Mouse (Mus musculus) inflammation-experienced regulatory T-cells, adult 6 months (primary cell): ENCODE measurements around the gene Tmprss9. TPM values are rescaled to one million over a fixed set of nuclear protein-coding genes. Genes with fewer than 3 reads are reported as not detected.
A peak's percentile ranks its signal among the peaks of the same experiment; 100 is the strongest.

Source experiments
- ATAC-seq: one replicate; pipeline ENCODE4 v1.8.0; 2017
- polyA plus RNA-seq, 3 experiments: library from polyadenylated mRNA; unstranded; fragments of 100-300 nt; shearing (Covaris generic); gene quantifications; one replicate each; pipeline ENCODE4 v1.2.1; 2017

The Tmprss9 gene
- polyA plus RNA-seq, 3 experiments from 2014 or later = not detected

DNA sequence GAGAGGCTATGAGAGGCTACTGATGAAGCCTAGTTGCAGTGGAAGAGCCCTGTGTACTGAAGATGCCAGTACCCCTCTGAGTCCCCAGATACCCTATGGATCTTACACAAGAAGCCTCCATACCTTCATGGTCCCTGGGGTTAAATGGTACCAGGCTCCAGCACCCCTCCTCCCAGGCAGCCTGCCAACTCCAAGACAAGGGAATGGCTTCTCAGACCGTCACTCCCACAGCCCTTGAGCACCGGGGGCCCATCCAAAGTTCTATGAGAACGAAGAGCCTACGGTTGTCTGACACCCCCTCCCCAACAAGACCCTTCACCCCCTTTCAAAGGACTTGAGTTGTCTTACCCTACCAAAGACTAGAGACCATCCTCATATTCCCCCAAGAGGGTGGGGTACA is 44.1 kb downstream of the Tmprss9 start:
- ATAC-seq = no peak

DNA sequence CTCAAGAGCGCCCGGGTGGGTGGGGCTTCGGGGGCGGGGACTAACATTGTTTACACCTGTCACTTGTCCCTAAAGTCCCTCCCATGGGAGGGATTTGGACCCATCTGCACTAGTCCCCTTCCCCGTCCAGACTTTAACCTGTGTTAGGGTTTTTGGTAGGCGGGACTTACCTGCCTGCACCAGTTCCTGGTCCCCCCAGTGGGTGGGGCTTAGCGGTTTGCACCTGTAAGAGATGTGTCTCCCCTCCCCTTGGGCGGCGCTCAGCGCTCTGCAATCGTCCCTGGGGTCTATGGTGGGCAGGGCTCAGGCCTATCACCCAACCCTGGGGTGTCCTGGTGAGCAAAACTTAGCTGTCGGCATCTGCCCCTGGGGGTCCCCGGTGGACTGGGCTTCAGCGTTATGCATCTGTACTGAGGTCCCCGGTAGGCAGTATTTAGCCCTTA is 45.7 kb downstream of the Tmprss9 start:
- ATAC-seq = no peak

DNA sequence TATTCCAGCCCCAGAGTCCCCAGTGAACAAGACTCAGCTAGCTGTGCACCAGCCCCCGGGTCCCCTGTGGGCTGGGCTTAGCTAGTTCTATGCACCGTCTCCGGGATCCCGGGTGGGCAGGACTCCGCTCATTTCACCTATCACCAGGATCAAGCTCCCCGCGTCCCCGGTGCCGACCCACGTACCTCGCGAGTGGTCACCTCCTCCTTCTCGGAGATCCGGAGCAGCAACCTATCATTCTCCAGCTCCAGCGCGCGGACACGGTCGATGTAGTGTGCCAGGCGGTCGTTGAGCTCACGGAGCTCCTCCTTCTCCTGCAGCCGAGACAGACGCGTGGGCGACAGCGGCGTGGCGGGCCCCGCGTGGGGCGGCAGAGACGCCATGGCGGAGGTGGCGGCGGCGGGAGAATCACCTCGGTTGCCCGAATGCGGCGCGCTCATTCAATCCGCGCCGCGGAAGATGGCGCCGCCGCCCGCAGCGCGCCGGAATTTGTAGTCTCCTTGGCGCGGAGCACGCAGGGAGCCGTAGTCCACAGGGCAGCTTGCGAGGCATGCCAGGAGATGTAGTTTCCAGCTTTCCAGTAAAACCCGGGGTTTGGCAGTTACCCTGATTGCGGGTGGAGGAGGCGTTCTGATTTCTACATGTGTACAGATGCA is 46.3 kb downstream of the Tmprss9 start, which contains the start of gene Lmnb2:
Gene Lmnb2 (minus strand): TSS at position 467 of the 656 bp plus-strand sequence.
- ATAC-seq = peak; percentile 76

DNA sequence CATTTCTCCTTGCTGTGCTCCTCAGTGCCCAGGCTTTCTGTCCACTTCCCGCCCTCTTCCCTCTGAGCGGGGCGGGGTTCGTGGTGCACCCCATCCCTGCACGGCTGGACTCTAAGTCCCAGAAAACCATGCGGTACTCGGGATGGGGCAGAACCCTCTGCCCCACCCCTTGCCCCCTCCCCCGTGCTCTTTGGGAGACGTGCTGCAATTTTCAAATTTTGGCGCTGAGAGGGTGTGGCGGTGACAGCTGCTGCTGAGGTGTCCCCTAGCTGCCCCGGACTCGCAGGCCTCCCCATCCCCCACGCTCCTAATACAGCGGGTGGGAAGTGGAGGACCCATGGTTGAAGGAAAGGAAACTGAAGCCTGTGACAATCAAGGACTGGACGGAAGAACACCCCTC is 50.3 kb downstream of the Tmprss9 start:
- no peak for ATAC-seq

DNA sequence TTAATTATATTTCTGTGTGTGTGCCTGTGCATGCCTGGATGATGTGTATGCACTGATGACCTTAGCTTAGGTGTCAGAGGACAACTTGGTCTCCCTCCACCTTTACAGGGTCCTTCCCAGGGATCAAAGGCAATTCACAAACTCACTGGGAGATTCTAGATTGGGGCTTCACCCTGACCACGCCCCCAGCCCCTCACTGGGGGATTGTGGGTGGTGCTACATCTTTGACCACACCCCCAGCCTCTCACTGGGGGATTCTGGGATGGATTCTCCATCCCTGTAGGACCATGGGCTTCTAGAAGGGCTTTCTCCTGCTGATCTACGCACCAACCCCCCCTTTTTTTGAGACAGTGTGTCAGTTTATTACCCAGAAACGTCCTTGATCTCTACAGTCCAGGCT is 53.8 kb downstream of the Tmprss9 start:
- no peak for ATAC-seq

DNA sequence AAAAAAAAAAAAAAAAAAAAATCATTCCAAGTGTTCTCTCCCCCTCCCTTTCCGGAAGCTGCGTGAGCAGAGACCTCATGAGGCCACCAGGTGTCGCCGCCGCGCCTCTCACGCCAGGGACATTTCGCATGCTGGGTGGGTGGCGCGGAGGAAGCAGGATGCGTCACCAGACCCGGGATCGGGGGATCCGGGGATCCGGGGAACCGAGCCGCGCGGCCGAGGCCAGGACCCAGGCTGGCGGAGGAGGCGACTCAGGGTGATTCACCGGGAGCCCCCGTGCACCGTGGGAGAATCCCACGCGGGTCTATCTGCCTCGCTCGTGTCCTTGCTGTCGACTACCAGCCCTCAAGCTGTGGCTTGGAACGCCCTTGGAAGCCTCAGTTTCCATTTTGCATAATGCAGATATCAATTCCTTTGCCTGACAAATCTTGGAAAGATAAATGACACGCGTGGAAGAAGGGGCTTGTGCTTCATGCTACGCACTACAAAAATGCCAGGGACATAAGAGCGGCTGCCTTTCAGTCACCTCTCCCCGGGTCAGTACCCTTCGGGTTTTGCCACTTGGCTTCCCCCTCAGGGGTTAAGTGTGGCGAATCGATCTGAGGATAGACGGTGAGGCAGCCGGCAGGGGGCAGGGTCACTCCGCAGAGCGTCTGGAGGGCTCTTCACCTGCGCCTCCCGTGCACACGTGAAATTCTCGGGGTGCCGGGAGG is 57.1 kb downstream of the Tmprss9 start:
- ATAC-seq = peak; percentile 30

DNA sequence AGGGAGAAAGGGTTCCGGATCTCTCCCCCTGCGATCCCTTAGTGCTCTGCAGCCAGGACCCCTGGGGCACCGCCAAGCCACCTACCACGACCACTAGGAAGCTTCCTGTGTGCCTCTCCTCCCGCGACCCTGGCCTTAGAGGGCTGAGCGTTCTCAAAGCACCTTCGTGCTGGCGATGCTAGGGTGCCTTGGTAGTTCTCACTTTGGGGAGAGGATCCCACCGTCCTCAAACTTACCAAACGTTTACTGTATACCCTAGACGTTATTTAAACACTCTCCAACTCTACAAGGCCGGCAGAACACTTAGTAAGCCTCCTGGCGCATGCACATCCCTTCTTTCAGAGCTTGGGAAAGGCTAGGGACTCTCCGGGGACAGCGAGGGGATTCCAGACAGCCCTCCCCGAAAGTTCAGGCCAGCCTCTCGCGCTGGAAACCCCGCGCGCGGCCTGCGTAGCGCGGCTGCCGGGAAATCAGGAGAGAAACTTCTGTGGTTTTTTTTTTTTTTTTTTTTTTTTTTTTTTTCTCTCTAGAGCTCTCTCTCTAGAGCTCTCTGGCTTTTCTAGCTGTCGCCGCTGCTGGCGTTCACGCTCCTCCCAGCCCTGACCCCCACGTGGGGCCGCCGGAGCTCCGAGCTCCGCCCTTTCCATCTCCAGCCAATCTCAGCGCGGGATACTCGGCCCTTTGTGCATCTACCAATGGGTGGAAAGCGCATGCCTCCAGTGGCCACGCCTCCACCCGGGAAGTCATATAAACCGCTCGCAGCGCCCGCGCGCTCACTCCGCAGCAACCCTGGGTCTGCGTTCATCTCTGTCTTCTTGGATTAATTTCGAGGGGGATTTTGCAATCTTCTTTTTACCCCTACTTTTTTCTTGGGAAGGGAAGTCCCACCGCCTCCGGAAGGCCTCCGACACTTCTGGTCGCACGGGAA is 57.9 kb downstream of the Tmprss9 start, which contains the start of gene Gadd45b:
Gene Gadd45b (plus strand): TSS at position 775 of the 928 bp plus-strand sequence.
- ATAC-seq = peak; percentile 76

DNA sequence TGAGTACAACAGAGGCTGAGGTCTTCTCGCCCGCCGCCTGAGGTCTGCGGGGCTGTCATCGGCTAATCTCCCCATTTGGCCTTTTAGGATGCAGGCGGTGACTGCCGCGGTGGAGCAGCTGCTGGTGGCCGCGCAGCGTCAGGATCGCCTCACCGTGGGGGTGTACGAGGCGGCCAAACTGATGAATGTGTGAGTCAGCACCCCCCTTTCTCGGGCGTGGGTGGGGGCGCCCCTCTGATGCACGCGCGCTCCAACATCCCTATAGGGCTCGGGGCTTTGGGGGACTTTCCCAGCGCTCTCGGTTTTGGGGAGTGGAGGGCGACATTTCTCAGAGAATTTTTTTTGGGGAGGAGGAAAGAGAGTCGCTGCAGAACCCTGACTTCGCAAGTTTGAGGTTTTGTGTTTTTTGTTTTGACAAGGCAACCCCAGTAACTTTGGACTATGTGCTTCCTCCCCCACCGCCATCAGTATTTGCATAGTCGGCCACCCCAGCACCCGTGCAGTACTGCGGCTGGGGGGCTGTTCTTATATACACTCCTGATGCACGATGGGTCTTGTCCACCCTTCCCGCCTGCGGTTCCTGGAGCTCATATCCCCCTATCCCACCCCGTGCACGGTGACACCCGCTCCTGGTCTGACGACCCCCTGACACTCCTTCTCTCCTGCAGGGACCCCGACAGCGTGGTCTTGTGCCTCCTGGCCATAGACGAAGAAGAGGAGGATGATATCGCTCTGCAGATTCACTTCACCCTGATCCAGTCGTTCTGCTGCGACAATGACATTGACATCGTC is 58.9 kb downstream of the Tmprss9 start:
- ATAC-seq = peak; percentile 26

DNA sequence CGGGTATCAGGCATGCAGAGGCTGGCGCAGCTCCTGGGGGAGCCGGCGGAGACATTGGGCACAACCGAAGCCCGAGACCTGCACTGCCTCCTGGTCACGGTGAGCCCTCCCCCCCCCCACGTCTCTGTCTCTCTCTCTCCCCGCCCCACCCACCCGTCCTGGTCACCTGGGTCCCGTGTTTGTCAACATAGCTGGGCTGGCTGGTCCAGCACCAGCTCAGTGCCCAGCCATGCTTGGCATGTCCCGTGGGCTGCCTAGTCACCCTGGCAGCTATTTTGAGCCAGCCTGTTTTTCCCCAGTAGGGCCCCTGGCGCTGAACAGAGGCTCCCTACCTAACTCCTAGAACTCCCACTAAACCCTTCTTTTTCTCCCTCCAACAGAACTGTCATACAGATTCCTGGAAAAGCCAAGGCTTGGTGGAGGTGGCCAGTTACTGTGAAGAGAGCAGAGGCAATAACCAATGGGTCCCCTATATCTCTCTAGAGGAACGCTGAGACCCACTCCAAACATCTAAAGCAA is 59.6 kb downstream of the Tmprss9 start:
- no peak for ATAC-seq

DNA sequence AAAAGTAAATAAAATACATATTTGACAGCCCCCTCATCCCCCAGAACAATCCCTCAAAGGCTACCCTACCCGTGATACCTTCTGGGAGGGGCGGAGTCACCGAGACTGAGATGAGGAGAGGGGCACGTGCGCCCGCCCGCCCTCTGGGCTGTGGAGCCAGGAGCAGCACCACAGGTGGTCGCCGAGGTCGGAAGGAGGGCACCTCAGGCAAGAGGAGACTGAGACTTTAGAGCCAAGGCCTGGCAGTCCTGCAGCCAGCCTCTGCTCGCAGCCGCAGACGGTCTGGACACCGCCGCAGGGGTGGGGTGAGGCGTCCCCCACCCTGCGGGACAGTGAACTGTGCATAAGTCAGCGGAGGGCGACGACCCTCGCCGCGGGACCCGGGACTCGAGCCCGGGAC is 60.0 kb downstream of the Tmprss9 start:
- no peak for ATAC-seq

DNA sequence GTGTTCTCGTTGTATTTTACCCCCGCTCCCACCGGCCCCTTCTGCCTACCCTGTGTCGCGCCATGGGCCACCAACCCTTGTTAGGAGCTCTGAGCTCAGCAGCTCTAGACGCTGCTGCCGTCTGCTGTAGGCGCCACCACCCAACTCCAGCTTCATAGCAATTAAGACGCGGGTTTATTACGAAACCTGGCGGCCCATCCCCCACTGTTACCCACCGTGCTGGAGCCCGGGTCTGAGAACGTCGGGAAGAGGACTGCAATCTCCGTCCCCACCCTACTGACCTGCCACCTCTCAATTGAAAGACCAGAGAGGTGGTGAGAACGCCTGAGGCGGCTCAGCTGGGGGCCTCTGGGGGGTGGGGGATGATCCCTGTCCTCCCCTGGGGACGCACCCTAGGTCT is 60.6 kb downstream of the Tmprss9 start:
- ATAC-seq = no peak

DNA sequence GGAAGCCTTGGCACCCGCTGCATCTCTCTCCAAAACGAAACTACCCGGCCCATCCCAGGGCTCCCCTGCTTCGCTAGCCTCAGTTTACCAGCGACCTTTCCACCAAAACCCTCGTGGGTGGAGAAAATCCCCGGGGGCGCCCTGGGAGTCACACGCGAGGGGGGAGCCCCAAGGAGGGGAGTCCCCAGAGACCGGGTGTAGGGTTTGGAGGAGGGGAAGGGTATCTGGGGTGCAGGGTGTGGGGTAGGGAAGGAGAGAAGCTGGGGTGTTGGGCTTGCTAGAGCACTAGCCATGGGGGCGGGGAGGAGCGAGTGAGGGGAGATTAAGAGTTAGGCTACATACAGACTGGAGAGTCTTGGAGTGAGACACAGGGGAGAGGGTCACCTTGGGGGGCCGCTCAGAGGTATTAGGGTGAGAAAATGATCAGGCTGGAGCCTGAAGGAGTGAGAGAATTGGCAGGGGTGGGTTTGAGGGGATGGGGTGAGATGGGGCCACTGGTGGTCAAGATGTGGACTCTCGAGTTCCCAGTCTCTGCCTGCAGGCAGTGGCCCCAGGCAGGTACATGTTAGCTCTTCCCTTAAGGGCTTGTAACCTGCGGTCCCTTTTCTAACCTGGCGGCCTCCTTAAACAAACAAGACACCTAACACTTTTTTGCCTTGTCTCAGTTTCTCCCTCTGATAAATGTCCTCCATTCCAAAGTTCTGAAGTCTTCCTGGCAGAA is 61.2 kb downstream of the Tmprss9 start:
- no peak for ATAC-seq

DNA sequence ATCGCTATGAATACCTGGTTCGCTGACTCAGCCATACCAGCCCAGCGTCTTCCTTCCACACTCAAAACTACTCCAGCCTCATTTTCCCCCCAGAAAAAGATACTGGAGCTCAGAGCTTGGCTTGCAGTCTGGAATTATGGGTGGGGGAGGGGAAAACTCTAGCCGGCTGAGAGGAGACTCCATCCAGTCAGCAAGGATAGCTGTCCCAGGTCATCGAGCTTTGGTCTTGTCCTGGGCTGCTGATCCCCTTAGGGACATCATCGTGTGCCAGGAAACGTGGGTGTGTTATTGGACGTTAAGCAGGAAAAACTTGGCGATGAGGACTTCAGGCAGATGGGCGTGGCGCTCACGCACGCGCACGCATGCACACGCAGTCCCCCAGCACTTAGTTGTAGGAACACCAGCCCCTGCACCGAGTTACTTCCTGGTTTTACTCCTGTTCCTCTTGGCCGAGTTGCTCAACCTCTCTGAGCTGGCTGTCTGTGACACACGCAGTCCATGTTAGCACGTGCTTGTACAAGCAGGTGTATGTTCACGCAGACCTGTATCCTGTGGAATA is 61.9 kb downstream of the Tmprss9 start:
- ATAC-seq = no peak

DNA sequence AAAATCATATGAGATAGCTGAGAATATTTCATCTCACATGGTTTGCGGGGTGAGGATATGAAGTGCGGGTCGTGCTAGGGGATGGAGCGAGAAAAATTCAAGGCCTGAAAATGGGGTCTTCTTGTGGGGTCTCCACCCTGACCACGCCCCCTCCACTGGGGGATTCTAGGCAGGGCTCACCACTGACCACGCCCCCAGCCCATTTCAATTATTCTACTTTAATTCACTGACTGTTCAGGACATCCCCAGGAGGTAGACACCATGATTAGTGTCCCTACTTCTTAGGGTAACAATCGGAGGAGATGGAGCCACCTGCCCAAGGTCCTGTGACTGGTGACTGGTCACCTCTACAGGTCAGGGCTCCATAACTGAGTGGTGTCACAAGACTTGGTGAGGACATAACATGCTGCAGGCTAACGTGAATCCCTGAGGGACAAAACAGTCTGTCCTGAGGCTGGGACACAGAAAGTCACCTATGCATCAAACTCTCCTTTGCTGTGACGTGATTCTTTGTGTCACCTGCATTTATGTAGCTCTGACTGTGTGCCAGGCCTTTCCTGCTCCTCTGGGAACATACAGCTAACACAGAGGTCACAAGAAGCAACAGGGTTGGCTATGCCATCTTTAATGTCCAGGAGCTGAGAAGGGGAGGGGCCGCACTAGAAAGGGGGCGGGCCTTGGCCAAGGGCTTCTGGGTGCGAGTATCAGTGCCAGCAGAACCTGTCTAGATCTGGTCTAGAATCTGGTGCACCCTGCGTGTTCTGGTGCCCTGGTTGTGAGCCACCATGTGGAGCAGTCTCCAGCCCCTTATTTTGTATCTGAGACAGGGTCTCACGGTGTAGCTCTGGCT is 62.7 kb downstream of the Tmprss9 start:
- ATAC-seq = no peak

DNA sequence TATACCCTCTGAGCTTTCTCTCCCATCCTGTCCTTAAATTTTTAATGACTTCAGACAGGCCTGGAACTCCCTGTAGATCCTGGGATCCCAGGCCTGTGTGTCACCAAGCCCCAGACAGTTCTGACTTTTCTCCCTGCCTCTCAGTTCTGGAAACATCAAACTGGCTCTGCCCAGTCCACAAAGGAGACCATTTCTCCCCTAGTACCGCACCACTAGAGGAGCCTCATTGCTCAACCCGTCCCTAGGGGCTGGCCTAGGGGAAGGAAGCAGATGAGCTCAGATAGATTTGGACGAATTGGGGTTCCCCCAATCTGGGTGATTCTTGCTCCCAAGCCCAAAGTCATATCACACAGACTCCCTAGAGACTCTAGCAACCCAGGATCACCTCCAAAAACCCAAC is 63.6 kb downstream of the Tmprss9 start:
- ATAC-seq = no peak

DNA sequence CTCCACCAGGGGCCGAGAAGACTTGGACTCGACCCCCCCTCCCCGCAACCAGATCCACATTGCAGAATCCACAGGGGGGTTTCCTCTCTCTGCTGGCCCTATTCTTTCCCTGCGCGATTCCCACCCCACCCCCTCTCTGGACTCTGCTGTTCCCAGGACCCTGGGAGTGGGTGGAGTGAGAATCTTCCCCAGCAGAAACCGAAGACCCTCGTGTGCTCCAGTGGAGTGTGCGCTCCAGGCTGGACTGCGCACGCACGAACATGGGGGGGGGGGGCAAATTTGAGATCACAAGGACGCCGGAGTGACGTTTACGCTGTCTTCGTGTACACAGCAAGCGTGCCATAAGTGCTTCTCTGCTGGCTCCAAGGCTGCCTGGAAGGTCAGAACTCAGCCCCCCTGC is 64.0 kb downstream of the Tmprss9 start:
- no peak for ATAC-seq

DNA sequence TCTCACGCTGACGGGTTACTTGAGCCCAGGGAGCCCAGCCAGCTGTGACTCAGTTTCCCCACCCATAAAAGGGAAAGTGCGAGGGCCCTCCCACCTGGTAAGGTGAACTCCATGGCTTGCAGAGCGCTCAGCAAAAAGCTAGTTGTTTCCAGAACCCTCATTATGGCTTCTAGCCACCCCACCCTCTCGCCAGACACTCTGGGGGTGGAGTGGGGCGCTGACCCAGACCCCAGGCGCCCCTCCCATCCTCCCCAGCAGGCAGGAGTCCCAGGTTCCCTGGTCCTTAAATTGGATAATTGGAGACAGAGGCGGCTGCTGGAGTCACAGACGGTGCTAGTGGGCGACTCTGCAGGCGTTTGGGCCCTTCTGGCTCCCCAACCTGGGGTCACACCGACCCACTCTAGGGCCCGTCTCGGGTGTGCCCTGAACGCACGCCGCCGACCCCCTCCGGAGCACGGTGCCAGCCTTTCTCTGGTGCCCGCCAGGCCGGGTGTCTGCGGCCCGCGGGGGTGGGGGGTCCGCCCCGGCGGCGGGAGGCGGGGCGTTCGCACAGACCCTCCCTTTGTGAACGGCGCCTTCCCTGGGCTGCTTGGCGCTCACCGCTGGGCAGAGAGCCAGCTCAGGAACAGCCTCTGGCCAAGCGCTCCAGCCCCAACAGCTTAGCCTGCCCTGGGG is 64.6 kb downstream of the Tmprss9 start:
- no peak for ATAC-seq

DNA sequence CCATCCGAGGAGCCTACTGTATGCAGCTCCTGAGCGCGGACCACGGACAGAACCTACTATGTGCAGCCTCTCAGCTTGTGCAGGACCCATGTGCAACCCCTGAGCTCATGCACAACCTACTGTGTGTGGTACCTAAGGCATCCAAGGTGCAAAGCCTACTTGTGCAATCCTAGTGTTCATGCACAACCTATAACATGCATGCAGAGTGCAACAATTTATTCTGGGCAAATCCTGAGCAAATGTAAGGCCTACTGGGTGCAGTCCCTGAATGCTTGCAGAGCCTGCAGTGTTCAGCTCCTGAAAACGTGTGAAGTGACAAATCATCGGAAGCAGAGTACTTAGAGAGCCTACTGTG is 65.1 kb downstream of the Tmprss9 start:
- ATAC-seq = no peak

DNA sequence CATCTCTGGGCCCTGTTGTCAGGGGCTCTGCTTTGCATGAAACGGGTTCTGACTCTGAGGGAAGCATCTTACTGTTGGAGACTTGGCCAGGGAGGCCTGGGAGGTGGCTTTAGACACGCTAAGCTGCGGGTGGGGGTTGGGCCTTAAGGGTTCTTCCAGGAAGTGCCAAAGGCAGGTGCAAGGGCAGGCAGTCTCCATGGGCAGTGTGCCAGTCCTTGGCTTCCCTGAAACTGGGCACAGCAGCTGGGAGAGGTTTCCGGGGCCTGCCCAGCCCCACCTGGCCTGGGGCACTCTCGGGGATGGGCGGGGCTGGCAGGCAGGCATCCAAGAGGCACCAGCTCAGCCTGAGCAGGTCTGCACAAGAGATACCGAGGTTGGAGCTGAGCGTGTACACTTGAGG is 66.0 kb downstream of the Tmprss9 start:
- ATAC-seq = no peak
